Mouse (Mus musculus): Measurements from ENCODE around the gene Casc1. TPM values are rescaled to one million over a fixed set of nuclear protein-coding genes. Genes with fewer than 3 reads are reported as not detected.

The Casc1 gene
- polyA plus RNA-seq, 1 experiment from 2014 or later: 2.3 TPM

DNA sequence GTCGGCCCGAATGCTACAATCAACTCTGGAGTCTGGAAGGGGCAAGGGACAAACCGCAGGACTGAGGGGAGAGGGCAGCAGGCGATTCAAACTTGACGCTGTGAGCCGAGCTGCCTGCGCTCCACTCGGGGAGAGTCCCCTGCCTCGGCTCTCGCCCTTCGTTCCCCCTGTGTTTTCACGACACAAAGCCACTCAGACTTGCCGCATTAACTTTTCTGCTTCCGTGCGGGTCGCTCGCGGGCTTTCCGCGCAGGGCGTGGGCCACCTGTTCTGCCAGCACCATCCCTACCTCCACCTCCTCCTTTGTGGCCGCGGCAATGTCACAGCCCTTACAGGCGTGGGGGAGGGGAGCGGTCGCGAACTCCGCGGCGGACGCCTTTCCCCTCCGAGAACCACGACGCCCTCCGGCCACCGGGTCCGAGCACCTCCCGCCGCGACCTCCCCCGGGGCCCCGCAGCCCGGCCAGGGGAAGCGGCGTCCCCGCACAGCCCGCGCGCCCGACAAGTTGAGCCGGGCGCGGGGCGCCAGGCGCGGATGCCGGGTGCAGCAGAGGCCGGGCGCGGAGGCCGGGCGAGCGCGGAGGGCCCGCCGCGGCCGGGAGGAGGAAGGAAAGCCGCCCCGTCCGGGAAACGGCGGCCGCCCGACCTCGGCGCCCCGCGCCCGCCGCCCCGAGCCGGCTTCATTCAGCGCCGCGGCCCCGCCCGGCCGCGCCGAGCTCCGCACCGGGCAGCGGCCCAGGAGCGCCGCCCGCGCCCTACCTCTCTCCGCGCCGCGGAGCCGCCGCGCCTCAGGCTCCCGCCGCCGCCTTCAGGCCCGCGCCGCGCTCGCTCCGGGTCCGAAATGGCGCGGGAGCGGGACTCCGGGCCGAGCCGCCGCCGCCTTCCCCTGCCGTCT, 38.7 kb upstream of the Casc1 start:
- peak; percentile 78 for DNase-seq (ENCODE audit: low spot score)
- under 1% methylated on average over 73 of the region's 124 CpGs for WGBS

DNA sequence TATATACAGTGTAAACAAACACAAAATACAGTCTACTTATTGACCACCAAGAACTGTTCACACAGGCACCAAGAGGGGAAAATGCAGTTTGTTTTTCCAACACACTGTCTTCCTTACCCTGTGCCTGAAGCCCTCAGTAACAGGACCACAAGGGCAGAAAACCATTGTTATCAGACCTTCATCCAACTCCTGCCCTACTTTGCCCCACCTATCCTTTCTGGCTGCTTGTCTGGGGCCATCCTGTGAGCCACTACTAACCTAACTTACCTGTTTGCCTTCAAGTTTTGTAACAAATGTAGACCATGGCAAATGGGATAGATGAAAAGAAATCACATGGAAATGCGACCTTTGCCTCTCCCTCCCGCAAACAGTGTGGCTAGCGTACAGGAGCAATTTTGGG, 37.1 kb upstream of the Casc1 start:
- TF ChIP-seq EP300 (IDR thresholded peaks at IDR 0.05): no peak
- TF ChIP-seq CTCF (IDR thresholded peaks at IDR 0.05): no peak
- WGBS: 57% methylated on average over 3 of the region's 3 CpGs
- H3K4me1 ChIP-seq (ENCODE audit: insufficient read depth, low read depth, low read length): peaks cover 9% of the 10 kb centered on the region; the same call in 1 of the 2 replicates
- H3K4me2 ChIP-seq (replicated peaks; ENCODE audit: low read depth, low read length): peak overlapping the region; percentile 22; the same call in 1 of the 2 replicates
- H3K9ac ChIP-seq (replicated peaks; ENCODE audit: low read depth): no peak overlapping the region
- H3K4me3 ChIP-seq (ENCODE audit: low read depth, low read length): no peak overlapping the region
- H3K36me3 ChIP-seq (ENCODE audit: insufficient read depth, low read length): no peaks in the 10 kb centered on the region
- ATAC-seq (no peak), DNase-seq (ENCODE audit: low spot score) (no peak)
- H3K27ac ChIP-seq (ENCODE audit: low read length): no peak overlapping the region
- no peaks in the 10 kb centered on the region for H3K9me3 ChIP-seq (ENCODE audit: low read length)
- H3K27me3 ChIP-seq (replicated peaks; ENCODE audit: insufficient read depth, low read length): no peaks in the 10 kb centered on the region

More for the DNA sequence above, 38.7 kb upstream of the Casc1 start:
- Histone ChIP-seq H3K4me3 (ENCODE audit: low read depth, low read length) (peak overlapping the region; percentile 97), H3K9ac (replicated peaks; ENCODE audit: low read depth) (peak overlapping the region; percentile 89), H3K36me3 (ENCODE audit: insufficient read depth, low read length) (no peaks in the 10 kb centered on the region), H3K27ac (ENCODE audit: low read length) (peak overlapping the region; percentile 95), H3K9me3 (ENCODE audit: low read length) (no peaks in the 10 kb centered on the region), H3K4me1 (ENCODE audit: insufficient read depth, low read depth, low read length) (peaks cover 9% of the 10 kb centered on the region; the same call in 1 of the 2 replicates), H3K4me2 (replicated peaks; ENCODE audit: low read depth, low read length) (peak overlapping the region; percentile 80), H3K27me3 (replicated peaks; ENCODE audit: insufficient read depth, low read length) (no peaks in the 10 kb centered on the region)
- TF ChIP-seq EP300 (IDR thresholded peaks at IDR 0.05): no peak
- peak; percentile 60 for ATAC-seq

DNA sequence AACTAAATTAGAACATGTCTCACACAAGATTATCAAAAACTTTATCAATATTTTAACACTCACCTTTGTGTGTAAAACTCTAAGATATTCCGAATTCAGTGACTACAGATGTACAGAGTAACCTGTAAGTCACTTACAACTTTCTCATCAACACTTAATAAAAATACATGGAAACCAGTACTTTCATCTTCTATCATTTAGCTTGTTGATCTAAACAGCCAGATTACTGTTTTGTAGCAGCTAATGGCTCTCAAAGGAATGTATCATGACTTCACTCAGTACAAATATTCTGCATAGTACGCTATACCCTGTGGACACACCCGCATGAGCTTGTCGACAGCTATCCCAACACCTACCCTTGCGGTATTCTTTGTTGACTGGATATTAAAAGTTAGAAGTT, 36.0 kb upstream of the Casc1 start:
- ATAC-seq (no peak), DNase-seq (ENCODE audit: low spot score) (no peak)
- no peak overlapping the region for H3K9ac ChIP-seq (replicated peaks; ENCODE audit: low read depth)
- TF ChIP-seq CTCF (IDR thresholded peaks at IDR 0.05) (no peak), EP300 (IDR thresholded peaks at IDR 0.05) (no peak)
- H3K9me3 ChIP-seq (ENCODE audit: low read length): no peaks in the 10 kb centered on the region
- H3K27me3 ChIP-seq (replicated peaks; ENCODE audit: insufficient read depth, low read length): no peaks in the 10 kb centered on the region
- H3K36me3 ChIP-seq (ENCODE audit: insufficient read depth, low read length): no peaks in the 10 kb centered on the region
- H3K27ac ChIP-seq (ENCODE audit: low read length): no peak overlapping the region
- peaks cover 9% of the 10 kb centered on the region; the same call in 1 of the 2 replicates for H3K4me1 ChIP-seq (ENCODE audit: insufficient read depth, low read depth, low read length)
- WGBS: 62% methylated on average over 5 of the region's 5 CpGs
- no peak overlapping the region for H3K4me3 ChIP-seq (ENCODE audit: low read depth, low read length)
- H3K4me2 ChIP-seq (replicated peaks; ENCODE audit: low read depth, low read length): no peak overlapping the region

DNA sequence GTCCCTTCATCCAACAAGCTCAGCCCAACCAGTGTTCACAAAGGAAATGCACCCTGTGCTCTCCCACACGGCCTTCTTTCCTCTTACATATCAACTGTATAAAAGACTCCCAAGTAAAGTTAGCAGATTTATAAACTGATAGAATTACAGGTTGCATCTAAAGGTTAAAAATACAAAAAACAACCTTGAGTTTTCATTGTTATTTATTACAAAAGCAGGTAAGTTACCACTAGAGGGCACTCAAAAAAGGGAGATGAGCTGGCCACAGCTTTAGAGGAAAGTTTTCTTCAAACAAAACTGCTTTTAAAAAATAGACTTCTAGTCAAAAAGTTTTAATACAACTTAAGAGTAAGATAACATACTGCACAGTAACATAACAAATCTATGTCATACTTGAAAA, 31.7 kb upstream of the Casc1 start:
- Histone ChIP-seq H3K27me3 (replicated peaks; ENCODE audit: insufficient read depth, low read length) (no peaks in the 10 kb centered on the region), H3K36me3 (ENCODE audit: insufficient read depth, low read length) (no peaks in the 10 kb centered on the region), H3K9me3 (ENCODE audit: low read length) (no peaks in the 10 kb centered on the region), H3K4me2 (replicated peaks; ENCODE audit: low read depth, low read length) (no peak overlapping the region), H3K4me3 (ENCODE audit: low read depth, low read length) (no peak overlapping the region), H3K9ac (replicated peaks; ENCODE audit: low read depth) (no peak overlapping the region), H3K4me1 (ENCODE audit: insufficient read depth, low read depth, low read length) (peaks cover 3% of the 10 kb centered on the region; the same call in 1 of the 2 replicates), H3K27ac (ENCODE audit: low read length) (no peak overlapping the region)
- TF ChIP-seq CTCF (IDR thresholded peaks at IDR 0.05): peak; percentile 67
- no peak for TF ChIP-seq EP300 (IDR thresholded peaks at IDR 0.05)
- ATAC-seq (no peak), DNase-seq (ENCODE audit: low spot score) (peak; percentile 80)
- 41% methylated on average over 1 of the region's 1 CpGs for WGBS

DNA sequence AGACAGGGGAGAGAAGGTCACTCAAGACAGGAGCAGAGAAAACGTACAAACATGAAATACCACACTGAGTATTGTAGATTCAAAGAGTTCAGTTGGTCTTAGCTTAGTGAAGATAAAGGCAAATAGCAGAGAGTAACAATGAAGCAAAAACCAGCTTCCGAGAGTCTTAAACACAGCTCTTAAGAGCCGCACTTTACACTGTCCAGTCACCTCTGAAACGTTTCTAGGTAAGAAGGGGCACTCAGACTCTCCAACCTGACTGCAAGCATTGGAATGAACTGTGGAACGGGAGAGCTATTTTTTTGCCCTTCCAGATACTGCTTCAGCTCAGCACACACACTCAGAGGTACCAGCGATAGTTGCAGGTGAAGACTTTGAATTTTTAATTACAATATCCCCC, 29.5 kb upstream of the Casc1 start:
- 54% methylated on average over 6 of the region's 6 CpGs for WGBS
- Histone ChIP-seq H3K27ac (ENCODE audit: low read length) (no peak overlapping the region), H3K4me2 (replicated peaks; ENCODE audit: low read depth, low read length) (no peak overlapping the region), H3K36me3 (ENCODE audit: insufficient read depth, low read length) (no peaks in the 10 kb centered on the region), H3K9ac (replicated peaks; ENCODE audit: low read depth) (no peak overlapping the region), H3K4me3 (ENCODE audit: low read depth, low read length) (no peak overlapping the region), H3K27me3 (replicated peaks; ENCODE audit: insufficient read depth, low read length) (no peaks in the 10 kb centered on the region), H3K9me3 (ENCODE audit: low read length) (no peaks in the 10 kb centered on the region), H3K4me1 (ENCODE audit: insufficient read depth, low read depth, low read length) (no peaks in the 10 kb centered on the region)
- ATAC-seq: peak; percentile 87
- DNase-seq (ENCODE audit: low spot score): peak; percentile 61
- TF ChIP-seq EP300 (IDR thresholded peaks at IDR 0.05) (0 out of 2 replicates have a peak, but pooled peaks have one; percentile 52), CTCF (IDR thresholded peaks at IDR 0.05) (no peak)

DNA sequence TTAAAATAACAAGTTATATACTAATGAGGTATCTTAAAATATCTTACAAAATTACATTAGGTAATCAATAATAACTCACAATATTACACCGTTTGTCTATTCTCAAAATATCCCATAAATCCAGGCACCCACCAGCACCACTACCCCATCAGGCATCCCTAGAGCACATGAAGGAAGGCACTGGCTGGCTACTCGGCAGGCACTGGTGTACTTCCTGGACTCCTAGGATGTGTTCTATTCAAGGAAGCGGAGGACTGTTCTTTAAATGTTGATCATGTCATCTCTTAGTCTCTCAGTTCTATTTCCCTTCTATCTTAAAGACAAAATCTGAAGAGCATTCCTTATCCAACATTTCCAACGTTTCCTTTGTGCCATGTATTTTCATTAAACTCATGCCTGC, 26.3 kb upstream of the Casc1 start:
- Histone ChIP-seq H3K4me1 (ENCODE audit: insufficient read depth, low read depth, low read length) (no peaks in the 10 kb centered on the region), H3K4me3 (ENCODE audit: low read depth, low read length) (no peak overlapping the region), H3K36me3 (ENCODE audit: insufficient read depth, low read length) (no peaks in the 10 kb centered on the region), H3K9me3 (ENCODE audit: low read length) (no peaks in the 10 kb centered on the region), H3K9ac (replicated peaks; ENCODE audit: low read depth) (no peak overlapping the region), H3K27ac (ENCODE audit: low read length) (no peak overlapping the region), H3K4me2 (replicated peaks; ENCODE audit: low read depth, low read length) (no peak overlapping the region), H3K27me3 (replicated peaks; ENCODE audit: insufficient read depth, low read length) (no peaks in the 10 kb centered on the region)
- WGBS: 61% methylated on average over 4 of the region's 4 CpGs
- DNase-seq (ENCODE audit: low spot score) (no peak), ATAC-seq (no peak)
- TF ChIP-seq CTCF (IDR thresholded peaks at IDR 0.05): no peak
- no peak for TF ChIP-seq EP300 (IDR thresholded peaks at IDR 0.05)

Data from lung, postnatal 0 days (tissue).